Mouse (Mus musculus) adrenal gland, postnatal 4 days (tissue): ENCODE measurements around the gene Spats2l. TPM values are rescaled to one million over a fixed set of nuclear protein-coding genes. Genes with fewer than 3 reads are reported as not detected.

Experiments
- DNase-seq, 2 experiments: peaks; one replicate each; pipeline ENCODE4 v3.0.0; 2021 to 2022; ENCODE audit warnings: low spot score in 2 of 2, mixed read lengths in 2 of 2
- total RNA-seq, 2 experiments: library from RNA; stranded (reverse); gene quantifications; 2 replicates each; pipeline ENCODE4 v1.2.3; 2021

Spats2l gene
- total RNA-seq, 2 experiments from 2014 or later = 20.7 to 22.2 TPM

- DNase-seq = no peak
Measured at GRCm38 (mm10) chr1:57889803-57890202, 115.8 kb downstream of the Spats2l start.

GRCm38 (mm10) chr1:57890259-57890902, 116.4 kb downstream of the Spats2l start:
- no peak for DNase-seq

GRCm38 (mm10) chr1:57890903-57891267, 116.9 kb downstream of the Spats2l start:
- no peak for DNase-seq

GRCm38 (mm10) chr1:57901494-57901893, 127.5 kb downstream of the Spats2l start:
- no peak for DNase-seq

- DNase-seq = no peak
Measured at GRCm38 (mm10) chr1:57903793-57904192, 129.8 kb downstream of the Spats2l start.

GRCm38 (mm10) chr1:57905912-57906311, 131.9 kb downstream of the Spats2l start:
- DNase-seq = no peak

GRCm38 (mm10) chr1:57906312-57906711, 132.3 kb downstream of the Spats2l start:
- no peak for DNase-seq

GRCm38 (mm10) chr1:57911561-57911960, 137.6 kb downstream of the Spats2l start:
- DNase-seq = no peak

- DNase-seq = no peak
Measured at GRCm38 (mm10) chr1:57917342-57917741, 143.4 kb downstream of the Spats2l start.

GRCm38 (mm10) chr1:57918567-57918966, 144.6 kb downstream of the Spats2l start:
- no peak for DNase-seq

- no peak for DNase-seq
Measured at GRCm38 (mm10) chr1:57934287-57934686, 160.3 kb downstream of the Spats2l start.

GRCm38 (mm10) chr1:57940691-57941090, 166.7 kb downstream of the Spats2l start:
- no peak for DNase-seq

- no peak for DNase-seq
Measured at GRCm38 (mm10) chr1:57941095-57941494, 167.1 kb downstream of the Spats2l start.

GRCm38 (mm10) chr1:57941734-57942133, 167.8 kb downstream of the Spats2l start:
- no peak for DNase-seq

GRCm38 (mm10) chr1:57942215-57942614, 168.3 kb downstream of the Spats2l start:
- no peak for DNase-seq

GRCm38 (mm10) chr1:57947552-57948347, 173.8 kb downstream of the Spats2l start:
- no peak for DNase-seq

- DNase-seq = no peak
Measured at GRCm38 (mm10) chr1:57949195-57949594, 175.2 kb downstream of the Spats2l start.

GRCm38 (mm10) chr1:57949716-57950115, 175.8 kb downstream of the Spats2l start:
- no peak for DNase-seq

- no peak for DNase-seq
Measured at GRCm38 (mm10) chr1:57952509-57952908, 178.5 kb downstream of the Spats2l start.

- DNase-seq = no peak
Measured at GRCm38 (mm10) chr1:57953586-57954375, 179.8 kb downstream of the Spats2l start.

GRCm38 (mm10) chr1:57954376-57954765, 180.4 kb downstream of the Spats2l start:
- no peak for DNase-seq

GRCm38 (mm10) chr1:57955774-57956173, 181.8 kb downstream of the Spats2l start:
- DNase-seq = no peak
